Mouse (Mus musculus) heart, embryonic 16.5 days (tissue): ENCODE results near the gene Ccdc89. TPM values are rescaled to one million over a fixed set of nuclear protein-coding genes. Genes with fewer than 3 reads are reported as not detected.

Experiments
- polyA plus RNA-seq: library from polyadenylated mRNA; unstranded; fragments of >200 nt; fragmentation: Nextera tagmentation; extraction: Ambion mirVana; gene quantifications from 2 replicates; pipeline ENCODE4 v1.2.1, GENCODE M21; 2015

The Ccdc89 gene
- polyA plus RNA-seq, 1 experiment from 2014 or later: 0.62 TPM

Other genes with a start within 250 kb of the Ccdc89 start
- not detected in 2 replicates for gene Ccdc83, start 160.8 kb upstream of the Ccdc89 start, polyA plus RNA-seq
- 7.7 and 7.8 TPM in 2 replicates for gene Sytl2, start 124.3 kb upstream of the Ccdc89 start, polyA plus RNA-seq
- gene Crebzf, start 16.2 kb downstream of the Ccdc89 start, polyA plus RNA-seq: 14.4 and 15.5 TPM in 2 replicates
- 122 and 124 TPM in 2 replicates for gene Tmem126a, start 30.7 kb downstream of the Ccdc89 start, polyA plus RNA-seq
- 33.3 and 35.2 TPM in 2 replicates for gene Tmem126b, start 49.4 kb downstream of the Ccdc89 start, polyA plus RNA-seq
- gene Dlg2, start 50.1 kb downstream of the Ccdc89 start, polyA plus RNA-seq: 5.7 and 7.7 TPM in 2 replicates